ENCODE assay signal across 8 mouse cellular contexts in genomic region chr11:76399587-76400330, GRCm38 (mm10). TPM values are rescaled to one million over a fixed set of nuclear protein-coding genes. Genes with fewer than 3 reads are reported as not detected.
DNase-seq lines count a peak whose midpoint lies in the region; ATAC-seq and TF ChIP-seq lines count a peak whose summit lies in the region.

No protein-coding gene starts in this region.

- H3K36me3 ChIP-seq in forebrain, postnatal 0 days (ENCODE audit: insufficient read depth) = no peaks in the 10 kb centered on the region
- H3K36me3 ChIP-seq in intestine, embryonic 14.5 days (ENCODE audit: control insufficient read depth, insufficient read depth, low read length) = no peaks in the 10 kb centered on the region
- no peaks in the 10 kb centered on the region for H3K36me3 ChIP-seq in liver, embryonic 16.5 days (ENCODE audit: control insufficient read depth, insufficient read depth)

- DNase-seq in spleen, adult 12 weeks (ENCODE audit: low spot score) = peak; percentile 14
- DNase-seq in spleen, postnatal 4 days (ENCODE audit: low spot score in 2 of 2) = no peak
- peak; percentile 63 for DNase-seq in cerebellum, adult 8-10 months
- DNase-seq in forebrain, postnatal 0 days = peak; percentile 85
- DNase-seq in intestine, embryonic 14.5 days (ENCODE audit: low spot score) = peak; percentile 57
- DNase-seq in retina, postnatal 1 day = peak; percentile 80
- DNase-seq in layer of hippocampus, adult 9-10 months (ENCODE audit: low spot score) = no peak

- H3K4me2 ChIP-seq in forebrain, postnatal 0 days (ENCODE audit: low read depth) = peak overlapping the region; percentile 98
- peak overlapping the region; percentile 82 for H3K4me2 ChIP-seq in intestine, embryonic 14.5 days (ENCODE audit: low read length)
- peak overlapping the region; percentile 96 for H3K4me2 ChIP-seq in liver, embryonic 16.5 days (ENCODE audit: low read depth, low read length)

- peak; percentile 53; the same call in 1 of the 2 replicates for ATAC-seq in forebrain, postnatal 0 days
- 0 out of 2 replicates have a peak, but pooled peaks have one; percentile 6 for ATAC-seq in intestine, embryonic 14.5 days (replicated peaks; ENCODE audit: low FRiP score, low TSS enrichment, low read depth)
- ATAC-seq in liver, embryonic 16.5 days (ENCODE audit: low read depth) = 0 out of 2 replicates have a peak, but pooled peaks have one; percentile 31

- H3K4me3 ChIP-seq in forebrain, postnatal 0 days (ENCODE audit: low read depth, low read length) = peak overlapping the region; percentile 74
- peak overlapping the region; percentile 53 for H3K4me3 ChIP-seq in intestine, embryonic 14.5 days (ENCODE audit: low read depth, low read length)
- H3K4me3 ChIP-seq in liver, embryonic 16.5 days (ENCODE audit: low read depth, low read length) = peak overlapping the region; percentile 68

- peak; percentile 72 for TF ChIP-seq CTCF in forebrain, postnatal 0 days (IDR thresholded peaks at IDR 0.05; ENCODE audit: low read depth)

- H3K27ac ChIP-seq in forebrain, postnatal 0 days (ENCODE audit: low read depth, low read length) = peak overlapping the region; percentile 45; the same call in 1 of the 2 replicates
- H3K27ac ChIP-seq in intestine, embryonic 14.5 days (ENCODE audit: low read depth) = peak overlapping the region; percentile 91; the same call in 1 of the 2 replicates
- H3K27ac ChIP-seq in liver, embryonic 16.5 days (ENCODE audit: low read length) = no peak overlapping the region

- H3K27me3 ChIP-seq in forebrain, postnatal 0 days (ENCODE audit: insufficient read depth, low read length) = no peaks in the 10 kb centered on the region
- H3K27me3 ChIP-seq in intestine, embryonic 14.5 days (replicated peaks; ENCODE audit: control insufficient read depth, insufficient read depth, low read length) = no peaks in the 10 kb centered on the region
- peaks cover 12% of the 10 kb centered on the region for H3K27me3 ChIP-seq in liver, embryonic 16.5 days (ENCODE audit: control insufficient read depth, insufficient read depth, low read depth, low read length)

- H3K9me3 ChIP-seq in forebrain, postnatal 0 days (ENCODE audit: low read length) = no peaks in the 10 kb centered on the region
- H3K9me3 ChIP-seq in intestine, embryonic 14.5 days (ENCODE audit: control insufficient read depth, low read length) = no peaks in the 10 kb centered on the region
- H3K9me3 ChIP-seq in liver, embryonic 16.5 days (replicated peaks; ENCODE audit: control insufficient read depth, low read length) = no peaks in the 10 kb centered on the region

- no peak overlapping the region for H3K9ac ChIP-seq in forebrain, postnatal 0 days
- H3K9ac ChIP-seq in intestine, embryonic 14.5 days (ENCODE audit: low read length) = peak overlapping the region; percentile 86; the same call in 1 of the 2 replicates
- H3K9ac ChIP-seq in liver, embryonic 16.5 days (ENCODE audit: low read depth, low read length) = peak overlapping the region; percentile 35; the same call in 1 of the 2 replicates

- 5% methylated on average over 11 of the region's 11 CpGs for WGBS in forebrain, postnatal 0 days
- WGBS in intestine, embryonic 14.5 days = 8% methylated on average over 11 of the region's 11 CpGs
- WGBS in liver, embryonic 16.5 days (ENCODE audit: insufficient replicate concordance) = 8% methylated on average over 11 of the region's 11 CpGs

- peaks cover 5% of the 10 kb centered on the region for H3K4me1 ChIP-seq in forebrain, postnatal 0 days (ENCODE audit: insufficient read depth)
- peaks cover 13% of the 10 kb centered on the region for H3K4me1 ChIP-seq in intestine, embryonic 14.5 days (replicated peaks; ENCODE audit: control insufficient read depth, insufficient read depth, low read length)
- H3K4me1 ChIP-seq in liver, embryonic 16.5 days (ENCODE audit: control insufficient read depth, low read depth, low read length) = peaks cover 19% of the 10 kb centered on the region

RNA-seq across cellular contexts. Expression of gene Nxn, which starts 0.8 kb away (rescaled TPM):
- 19.0 and 22.1 TPM in 2 replicates for total RNA-seq in forebrain, postnatal 0 days (2014; rRNA removed)
- polyA plus RNA-seq in forebrain, postnatal 0 days (2015; fragmentation: Nextera tagmentation; extraction: Ambion mirVana) = 10.7 and 12.7 TPM in 2 replicates
- 45.8 and 51.4 TPM in 2 replicates for polyA plus RNA-seq in intestine, embryonic 14.5 days (2014; fragmentation: Nextera tagmentation; extraction: Ambion mirVana)
- polyA plus RNA-seq in liver, embryonic 16.5 days (2015; fragmentation: Nextera tagmentation; extraction: Ambion mirVana) = 2.0 and 2.6 TPM in 2 replicates

RNA-seq across cellular contexts. Expression of gene Timm22, which starts 7.0 kb away (rescaled TPM):
- 48.6 and 56.6 TPM in 2 replicates for total RNA-seq in forebrain, postnatal 0 days (2014; rRNA removed)
- 93.2 and 98.2 TPM in 2 replicates for polyA plus RNA-seq in forebrain, postnatal 0 days (2015; fragmentation: Nextera tagmentation; extraction: Ambion mirVana)
- 117 and 119 TPM in 2 replicates for polyA plus RNA-seq in intestine, embryonic 14.5 days (2014; fragmentation: Nextera tagmentation; extraction: Ambion mirVana)
- polyA plus RNA-seq in liver, embryonic 16.5 days (2015; fragmentation: Nextera tagmentation; extraction: Ambion mirVana) = 33.7 and 35.7 TPM in 2 replicates

Comparison
In these comparisons a context has a peak if more than half of its experiments do, and no peak if none do; other contexts are left out.
1. DNase-seq: peak in spleen, adult 12 weeks (single experiment), cerebellum, adult 8-10 months (single experiment), forebrain, postnatal 0 days (single experiment), intestine, embryonic 14.5 days (single experiment) and retina, postnatal 1 day (single experiment); none in spleen, postnatal 4 days (0 of 2) and layer of hippocampus, adult 9-10 months (single experiment).
2. Peak in every context shown above with its lines, with median percentiles within 50 percentile points of each other: ATAC-seq, H3K4me2 ChIP-seq and H3K4me3 ChIP-seq.